Mouse (Mus musculus) forebrain, embryonic 15.5 days (tissue): ENCODE results near the gene Ctbp1. TPM values are rescaled to one million over a fixed set of nuclear protein-coding genes. Genes with fewer than 3 reads are reported as not detected.

ENCODE experiments used
- ATAC-seq: fragments of 200-750 bp; cut with Nextera tagmentation; replicated peaks from 2 replicates; pipeline ENCODE4 v1.8.0; 2017; ENCODE audit warnings: mild to moderate bottlenecking, moderate TSS enrichment, moderate library complexity
- H3K27ac ChIP-seq: fragments of 300-500 bp; sonication (generic); replicated peaks from 2 replicates; pipeline ENCODE4 v1.5.1; 2015; ENCODE audit warnings: mild to moderate bottlenecking, inconsistent platforms
- H3K27me3 ChIP-seq: fragments of 300-500 bp; sonication (generic); 2 replicates; pipeline ENCODE4 v1.6.1; 2015; ENCODE audit warnings: inconsistent platforms
- H3K36me3 ChIP-seq: fragments of 300-500 bp; sonication (generic); 2 replicates; pipeline ENCODE4 v1.6.1; 2015; ENCODE audit warnings: mild to moderate bottlenecking, inconsistent platforms
- H3K4me1 ChIP-seq: fragments of 300-500 bp; sonication (generic); 2 replicates; pipeline ENCODE4 v1.6.1; 2015; ENCODE audit warnings: inconsistent platforms
- H3K4me2 ChIP-seq: fragments of 300-500 bp; sonication (generic); replicated peaks from 2 replicates; pipeline ENCODE4 v1.6.1; 2015; ENCODE audit warnings: mild to moderate bottlenecking, inconsistent platforms
- H3K4me3 ChIP-seq: fragments of 300-500 bp; sonication (generic); 2 replicates; pipeline ENCODE4 v1.5.1; 2015; ENCODE audit warnings: mild to moderate bottlenecking, inconsistent platforms
- H3K9ac ChIP-seq: fragments of 300-500 bp; sonication (generic); replicated peaks from 2 replicates; pipeline ENCODE4 v1.6.1; 2015; ENCODE audit warnings: mild to moderate bottlenecking, inconsistent platforms
- H3K9me3 ChIP-seq: fragments of 300-500 bp; sonication (generic); 2 replicates; pipeline ENCODE4 v1.6.1; 2016; ENCODE audit warnings: inconsistent platforms
- WGBS: fragments of 180-500 bp; shearing (Covaris S2); methylation state at CpG from one replicate; pipeline ENCODE4 v1.1.7; 2015; ENCODE audit warnings: mixed read lengths; 5-methylcytosine and 5-hydroxymethylcytosine counted together
- polyA plus RNA-seq: library from polyadenylated mRNA; unstranded; fragments of >200 nt; fragmentation: Nextera tagmentation; extraction: Ambion mirVana; gene quantifications from 2 replicates; pipeline ENCODE4 v1.2.1, GENCODE M21; 2015

Ctbp1 gene
- polyA plus RNA-seq, 1 experiment from 2014 or later: 562 TPM

DNA sequence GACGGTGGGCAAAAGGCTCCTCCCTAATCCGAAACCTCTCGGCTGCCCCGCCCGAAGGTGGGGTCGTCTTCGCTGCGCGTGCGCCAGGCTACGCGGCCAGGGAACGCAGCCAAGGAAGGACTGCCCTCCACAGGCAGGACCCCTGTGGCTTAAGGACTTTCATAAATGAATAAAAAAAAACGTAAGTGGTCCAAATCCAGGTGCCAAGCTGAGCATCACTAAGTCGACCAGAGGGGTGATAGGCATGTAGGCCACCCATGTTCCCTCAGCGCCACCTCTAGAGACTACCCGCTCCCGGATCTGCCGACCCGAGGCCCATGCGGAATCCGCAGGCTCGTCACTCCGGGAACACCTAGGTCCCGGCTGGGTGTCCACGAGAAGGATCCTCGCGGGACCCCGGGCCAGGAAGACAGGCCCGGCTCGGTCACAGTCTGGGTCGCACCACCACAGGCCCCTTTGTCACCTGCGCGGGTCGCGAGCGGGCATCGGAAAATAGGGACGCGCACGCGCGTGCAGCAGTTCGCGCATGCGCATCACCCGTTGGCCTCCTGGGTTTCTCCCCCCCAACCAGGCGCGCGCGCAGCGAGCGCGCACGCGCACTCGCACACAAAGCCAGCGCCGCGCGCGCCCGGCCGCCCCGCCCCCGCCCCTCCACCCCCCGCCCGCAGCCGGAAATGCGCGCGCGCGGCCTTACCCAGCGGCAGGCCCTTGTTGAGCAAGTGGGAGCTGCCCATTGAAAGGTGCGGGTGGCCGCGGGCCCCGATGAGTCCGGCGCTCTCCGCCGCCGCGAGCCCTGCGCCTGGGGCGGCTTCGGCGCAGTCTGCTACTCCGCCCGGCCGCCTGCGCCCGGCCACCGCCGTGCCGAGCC, 475 bp downstream of the Ctbp1 start:
- Histone ChIP-seq H3K27me3 (no peaks in the 10 kb centered on the region), H3K4me3 (peak overlapping the region; percentile 97), H3K4me2 (peak overlapping the region; percentile 78), H3K9me3 (no peaks in the 10 kb centered on the region), H3K36me3 (peaks cover 5% of the 10 kb centered on the region), H3K27ac (peak overlapping the region; percentile 99), H3K4me1 (peaks cover 42% of the 10 kb centered on the region), H3K9ac (peak overlapping the region; percentile 99)
- under 1% methylated on average over 87 of the region's 97 CpGs for WGBS
- ATAC-seq: peak; percentile 65

DNA sequence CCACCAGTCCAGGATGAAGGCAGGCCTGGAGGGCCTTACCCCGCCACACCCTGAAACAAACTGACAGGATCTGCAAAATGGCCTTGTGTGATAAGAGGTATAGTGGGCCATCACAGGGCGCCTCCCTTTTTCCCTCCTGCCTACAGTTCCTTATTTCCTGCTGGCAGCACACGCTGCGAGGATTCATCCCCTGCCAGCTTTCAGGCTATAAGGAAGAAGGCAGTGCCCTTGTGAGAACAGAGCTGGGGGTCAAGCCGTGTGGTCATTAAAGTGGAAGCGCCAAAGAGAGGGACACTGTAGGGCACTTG, 1.1 kb downstream of the Ctbp1 start:
- peak overlapping the region; percentile 78 for H3K4me2 ChIP-seq

DNA sequence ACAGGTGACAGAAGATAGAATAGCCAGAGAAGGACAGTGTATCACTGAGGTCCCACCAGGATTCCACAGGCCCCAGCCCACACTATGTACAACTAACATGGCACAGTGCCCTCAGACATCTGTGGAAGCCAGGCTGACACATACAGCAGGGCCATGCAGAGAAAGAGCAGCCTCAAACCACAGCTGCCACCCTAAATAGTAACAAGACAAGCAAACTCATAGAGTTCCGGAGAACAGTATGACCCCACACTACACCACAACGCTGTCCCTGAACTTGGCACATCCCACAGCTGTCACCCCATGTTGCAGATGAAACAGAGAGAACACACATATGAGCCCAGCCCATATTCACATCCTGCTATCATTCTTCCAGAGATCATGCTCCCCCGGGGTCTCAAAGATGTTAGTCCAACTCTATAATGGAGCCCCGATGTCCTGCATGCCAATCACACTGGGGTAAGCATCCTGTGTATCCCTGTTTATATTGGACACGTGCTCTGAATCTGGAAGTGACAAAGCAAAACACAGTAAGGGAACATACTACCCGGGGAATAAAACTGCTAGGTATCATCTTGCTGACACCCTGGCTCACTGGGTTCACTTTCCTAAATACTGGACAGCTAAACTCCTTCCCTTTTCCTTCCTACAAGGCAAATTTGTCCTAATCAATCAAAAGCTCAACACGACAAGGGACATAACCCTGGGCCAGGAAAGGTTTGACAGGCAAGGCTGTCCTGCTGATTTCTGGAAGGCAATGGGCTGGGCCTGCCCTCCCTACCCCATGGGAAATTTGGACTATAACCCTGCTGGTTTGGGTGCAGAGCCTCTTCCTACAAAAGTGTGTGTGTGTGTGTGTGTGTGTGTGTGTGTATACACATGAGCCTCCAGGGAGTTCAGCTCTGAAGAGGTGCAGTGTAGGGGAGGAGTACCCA, 1.7 kb downstream of the Ctbp1 start:
- WGBS: 77% methylated on average over 7 of the region's 7 CpGs
- Histone ChIP-seq H3K4me1 (peaks cover 42% of the 10 kb centered on the region), H3K36me3 (peaks cover 18% of the 10 kb centered on the region), H3K4me3 (peak overlapping the region; percentile 97), H3K9me3 (no peaks in the 10 kb centered on the region), H3K4me2 (peak overlapping the region; percentile 78), H3K9ac (peak overlapping the region; percentile 99), H3K27me3 (no peaks in the 10 kb centered on the region), H3K27ac (peak overlapping the region; percentile 99)
- ATAC-seq: no peak

More for the DNA sequence above, 1.1 kb downstream of the Ctbp1 start:
- H3K9me3 ChIP-seq: no peaks in the 10 kb centered on the region
- H3K4me1 ChIP-seq: peaks cover 42% of the 10 kb centered on the region
- peaks cover 11% of the 10 kb centered on the region for H3K36me3 ChIP-seq
- H3K27ac ChIP-seq: peak overlapping the region; percentile 99
- WGBS: 7% methylated on average over 6 of the region's 6 CpGs
- peak; percentile 18 for ATAC-seq
- H3K4me3 ChIP-seq: peak overlapping the region; percentile 97
- H3K27me3 ChIP-seq: no peaks in the 10 kb centered on the region
- peak overlapping the region; percentile 99 for H3K9ac ChIP-seq

DNA sequence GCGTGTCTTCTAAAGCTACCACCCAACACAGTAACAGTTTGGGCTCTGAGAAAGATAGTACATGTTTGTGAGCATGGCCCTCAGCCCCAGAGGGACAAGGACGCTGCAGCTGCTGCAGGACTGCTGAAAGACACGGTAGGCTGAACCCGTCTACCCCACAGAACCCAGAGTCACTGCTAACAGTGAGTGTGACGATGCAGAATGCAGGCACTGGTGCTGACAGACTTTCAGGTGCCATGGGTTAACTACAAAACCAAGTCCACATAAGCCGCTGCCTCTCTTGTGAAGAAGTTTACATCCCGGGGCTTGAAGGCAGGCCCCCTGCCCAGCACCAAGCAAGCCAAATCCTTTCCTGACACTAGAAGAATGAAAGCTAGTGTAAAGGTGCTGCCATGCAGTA, 2.6 kb downstream of the Ctbp1 start:
- Histone ChIP-seq H3K27ac (no peak overlapping the region), H3K4me2 (peak overlapping the region; percentile 78; the same call in 1 of the 2 replicates), H3K4me3 (no peak overlapping the region), H3K4me1 (peaks cover 42% of the 10 kb centered on the region), H3K36me3 (peaks cover 24% of the 10 kb centered on the region), H3K9me3 (no peaks in the 10 kb centered on the region), H3K9ac (no peak overlapping the region), H3K27me3 (no peaks in the 10 kb centered on the region)
- no peak for ATAC-seq
- WGBS: 86% methylated on average over 7 of the region's 7 CpGs

DNA sequence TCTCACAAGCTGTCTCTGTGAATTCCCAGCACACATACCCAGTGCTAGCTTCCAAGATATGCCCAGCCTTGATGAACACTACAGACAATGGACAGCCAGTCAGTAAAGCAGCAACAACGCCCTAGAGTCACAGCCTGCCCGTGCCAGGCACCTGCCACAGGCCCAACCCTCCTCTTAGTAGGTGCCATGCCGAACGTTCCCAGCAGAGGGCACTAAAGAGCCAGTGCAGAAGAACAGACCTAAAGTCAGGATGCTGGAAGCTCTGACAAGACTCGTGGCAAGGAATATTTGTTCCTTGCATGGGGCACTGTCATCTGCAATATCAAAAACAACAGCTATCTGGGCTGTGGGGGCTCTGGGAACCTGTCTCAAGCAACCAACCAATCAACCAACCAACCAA, 4.2 kb downstream of the Ctbp1 start:
- 8% methylated on average over 5 of the region's 5 CpGs for WGBS
- H3K36me3 ChIP-seq: peaks cover 40% of the 10 kb centered on the region
- no peak overlapping the region for H3K9ac ChIP-seq
- peaks cover 38% of the 10 kb centered on the region for H3K4me1 ChIP-seq
- no peak overlapping the region for H3K4me3 ChIP-seq
- H3K27me3 ChIP-seq: no peaks in the 10 kb centered on the region
- no peak for ATAC-seq
- no peaks in the 10 kb centered on the region for H3K9me3 ChIP-seq
- H3K4me2 ChIP-seq: no peak overlapping the region
- no peak overlapping the region for H3K27ac ChIP-seq

DNA sequence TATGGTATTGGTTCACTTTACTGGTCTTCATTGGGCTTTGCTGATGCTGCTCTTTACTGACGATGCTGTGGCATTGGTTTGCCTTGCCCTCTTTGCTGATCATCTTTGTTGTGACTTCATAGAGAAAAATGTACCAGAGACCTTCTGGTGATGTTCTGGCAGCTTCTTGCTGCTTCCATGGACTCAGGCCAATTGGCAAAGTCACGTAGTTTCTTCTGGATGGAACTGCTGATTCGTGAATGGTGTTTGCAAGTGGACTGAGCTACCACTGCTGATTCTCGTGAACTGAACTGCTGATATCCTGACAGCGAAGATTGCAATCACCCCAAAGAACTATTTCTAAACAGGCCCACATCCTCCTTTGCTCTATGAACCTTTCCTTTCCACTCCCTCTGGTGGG, 20.4 kb downstream of the Ctbp1 start:
- Histone ChIP-seq H3K4me1 (no peaks in the 10 kb centered on the region), H3K4me3 (no peak overlapping the region), H3K9me3 (no peaks in the 10 kb centered on the region), H3K4me2 (no peak overlapping the region), H3K9ac (no peak overlapping the region), H3K36me3 (peaks cover 100% of the 10 kb centered on the region), H3K27me3 (no peaks in the 10 kb centered on the region), H3K27ac (no peak overlapping the region)
- ATAC-seq: no peak
- 81% methylated on average over 5 of the region's 5 CpGs for whole genome bisulfite sequencing

DNA sequence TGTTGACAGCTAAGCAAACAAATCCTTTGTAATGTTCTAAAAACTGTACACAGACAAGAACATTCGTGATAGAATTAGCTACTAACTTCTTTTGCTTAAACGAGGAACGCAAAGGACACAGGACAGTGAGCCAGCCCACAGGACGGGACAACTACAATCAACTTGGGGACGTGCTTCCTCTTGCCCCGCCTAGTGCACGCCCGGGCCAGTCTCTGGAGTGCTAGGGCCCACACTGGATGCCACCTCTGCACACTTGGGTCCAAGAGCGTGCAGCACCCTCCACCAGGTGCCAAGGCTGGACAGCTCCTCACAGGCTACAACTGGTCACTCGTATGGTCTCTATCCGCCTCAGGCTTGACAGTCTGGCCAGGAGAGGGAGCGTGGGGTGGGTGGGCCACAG, 26.6 kb downstream of the Ctbp1 start:
- whole genome bisulfite sequencing: 89% methylated on average over 12 of the region's 12 CpGs
- Histone ChIP-seq H3K27me3 (no peaks in the 10 kb centered on the region), H3K4me2 (no peak overlapping the region), H3K4me1 (peaks cover 11% of the 10 kb centered on the region; the same call in 1 of the 2 replicates), H3K27ac (no peak overlapping the region), H3K36me3 (peaks cover 73% of the 10 kb centered on the region), H3K4me3 (no peak overlapping the region), H3K9ac (no peak overlapping the region), H3K9me3 (no peaks in the 10 kb centered on the region)
- no peak for ATAC-seq

DNA sequence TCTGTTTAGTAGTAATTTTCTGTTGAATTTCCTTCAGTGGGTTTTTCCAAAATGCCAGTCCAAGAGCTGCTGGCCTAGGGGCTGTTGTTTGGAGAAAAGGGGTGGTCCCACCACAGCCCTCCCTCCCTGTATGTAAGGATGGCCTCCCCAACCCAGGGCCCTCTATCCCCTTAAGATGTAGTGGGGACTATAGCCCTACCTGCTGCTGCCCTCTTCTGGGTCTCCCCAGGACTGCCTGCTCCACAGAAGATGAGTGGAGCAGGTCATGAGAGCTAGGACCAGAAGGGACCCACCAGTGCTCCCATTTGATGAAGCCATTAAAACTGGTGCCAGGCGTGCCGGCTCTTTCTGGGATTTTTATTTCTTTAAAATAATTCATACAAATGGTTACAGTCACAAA, 27.4 kb downstream of the Ctbp1 start:
- no peak overlapping the region for H3K27ac ChIP-seq
- H3K27me3 ChIP-seq: no peaks in the 10 kb centered on the region
- 95% methylated on average over 2 of the region's 2 CpGs for WGBS
- no peaks in the 10 kb centered on the region for H3K9me3 ChIP-seq
- H3K4me2 ChIP-seq: no peak overlapping the region
- H3K36me3 ChIP-seq: peaks cover 70% of the 10 kb centered on the region
- H3K4me3 ChIP-seq: no peak overlapping the region
- no peak overlapping the region for H3K9ac ChIP-seq
- H3K4me1 ChIP-seq: peaks cover 11% of the 10 kb centered on the region; the same call in 1 of the 2 replicates
- ATAC-seq: no peak

DNA sequence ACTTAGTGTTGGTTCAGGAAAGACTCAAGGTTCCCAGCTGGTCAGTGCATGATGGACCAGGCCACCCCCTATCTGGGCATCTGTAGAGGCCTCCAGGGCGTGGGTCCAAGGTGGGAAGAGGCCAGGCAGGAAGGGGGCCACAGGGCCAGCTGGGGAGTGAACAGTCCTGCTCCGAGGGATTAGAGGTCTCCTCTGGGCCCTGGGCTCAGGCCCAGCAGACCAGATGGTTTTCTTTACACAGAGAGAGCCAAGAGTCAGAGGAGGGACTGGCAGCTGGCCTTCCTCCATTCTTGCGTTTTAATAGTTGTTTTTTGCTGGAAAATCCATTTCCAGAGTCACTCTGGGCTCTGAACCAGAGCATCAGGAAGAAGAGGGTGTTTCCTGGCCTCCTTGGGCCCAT, 29.1 kb downstream of the Ctbp1 start:
- Histone ChIP-seq H3K9ac (no peak overlapping the region), H3K9me3 (no peaks in the 10 kb centered on the region), H3K4me3 (no peak overlapping the region), H3K27me3 (no peaks in the 10 kb centered on the region), H3K4me1 (peaks cover 11% of the 10 kb centered on the region; the same call in 1 of the 2 replicates), H3K4me2 (no peak overlapping the region), H3K36me3 (peaks cover 63% of the 10 kb centered on the region), H3K27ac (peak overlapping the region; percentile 27; the same call in 1 of the 2 replicates)
- peak; percentile 42; the same call in 1 of the 2 replicates for ATAC-seq
- WGBS: 52% methylated on average over 3 of the region's 3 CpGs

DNA sequence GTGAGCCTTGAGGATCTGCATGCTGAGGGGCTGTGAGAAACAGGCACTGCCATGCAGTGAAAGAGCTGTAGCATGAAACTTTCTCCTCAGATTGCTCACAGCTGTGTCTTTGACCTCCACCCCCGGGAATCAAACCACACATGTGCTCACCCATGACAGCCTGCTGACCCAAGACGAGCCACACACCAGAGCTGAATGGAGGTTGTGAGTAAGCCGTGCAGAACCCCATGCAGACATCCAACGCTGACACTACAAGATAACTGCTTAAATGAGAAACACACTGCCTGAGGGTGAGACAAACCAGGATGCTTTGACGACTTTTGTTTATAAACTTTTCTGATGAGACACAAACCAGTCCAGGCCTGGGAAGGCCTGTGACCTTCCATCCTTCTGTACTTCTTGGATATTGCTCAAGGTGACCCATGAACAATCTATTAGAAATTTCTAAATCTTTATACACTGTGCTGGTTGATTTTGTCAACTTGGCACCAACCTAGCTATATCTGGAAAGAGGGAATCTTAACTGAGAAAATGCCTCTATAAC, 30.3 kb downstream of the Ctbp1 start:
- H3K9ac ChIP-seq: no peak overlapping the region
- peaks cover 11% of the 10 kb centered on the region; the same call in 1 of the 2 replicates for H3K4me1 ChIP-seq
- WGBS: 88% methylated on average over 5 of the region's 5 CpGs
- H3K9me3 ChIP-seq: no peaks in the 10 kb centered on the region
- H3K4me3 ChIP-seq: no peak overlapping the region
- H3K27me3 ChIP-seq: no peaks in the 10 kb centered on the region
- no peak for ATAC-seq
- H3K36me3 ChIP-seq: peaks cover 50% of the 10 kb centered on the region
- no peak overlapping the region for H3K27ac ChIP-seq
- no peak overlapping the region for H3K4me2 ChIP-seq

DNA sequence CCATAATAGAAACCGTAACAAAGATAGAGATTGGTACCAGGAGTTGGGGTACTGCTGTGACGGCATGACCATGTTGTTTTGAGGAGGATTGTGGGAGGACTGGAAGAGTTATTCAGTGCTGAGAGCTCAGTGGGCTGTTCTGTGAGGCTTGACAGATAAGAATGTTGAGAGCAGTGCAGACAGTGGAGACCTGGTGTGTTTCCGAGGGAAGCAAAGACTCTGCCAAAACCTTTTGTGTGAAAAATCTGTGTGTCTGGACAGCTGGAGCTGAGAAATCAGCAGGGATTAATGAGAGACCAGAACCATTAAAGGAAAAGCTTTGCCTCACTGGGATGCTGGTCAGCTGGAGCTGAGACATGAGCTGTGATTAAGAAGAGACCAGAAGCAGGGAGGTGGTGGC, 34.9 kb downstream of the Ctbp1 start:
- H3K27ac ChIP-seq: peak overlapping the region; percentile 31; the same call in 1 of the 2 replicates
- 47% methylated on average over 3 of the region's 3 CpGs for WGBS
- no peak overlapping the region for H3K9ac ChIP-seq

More for the DNA sequence above, 34.9 kb downstream of the Ctbp1 start:
- no peaks in the 10 kb centered on the region for H3K9me3 ChIP-seq
- no peaks in the 10 kb centered on the region for H3K27me3 ChIP-seq
- no peak for ATAC-seq
- peaks cover 17% of the 10 kb centered on the region; the same call in 1 of the 2 replicates for H3K36me3 ChIP-seq
- H3K4me2 ChIP-seq: no peak overlapping the region
- no peak overlapping the region for H3K4me3 ChIP-seq
- H3K4me1 ChIP-seq: no peaks in the 10 kb centered on the region
